ENCODE assay signal across 11 mouse cellular contexts in the genomic region with DNA sequence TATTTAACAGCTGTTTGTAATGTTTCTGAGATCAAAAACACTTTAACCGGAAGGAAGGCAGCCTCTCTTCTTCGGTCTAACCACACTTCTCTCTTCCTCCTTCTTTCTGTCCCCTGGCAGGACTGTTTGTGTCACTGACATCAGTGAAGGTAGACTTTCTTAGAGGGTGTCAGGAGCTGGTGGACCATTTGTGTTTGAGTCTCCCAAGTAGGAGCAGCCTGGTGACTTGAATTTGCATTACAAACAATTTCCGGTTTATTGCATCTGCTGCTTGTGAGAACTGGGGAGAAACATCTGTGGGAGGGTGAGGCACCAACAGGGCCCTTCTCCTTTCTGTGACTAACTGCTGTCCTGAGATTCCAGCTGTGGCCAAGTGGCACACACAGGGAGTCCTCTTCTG. TPM values are rescaled to one million over a fixed set of nuclear protein-coding genes. Genes with fewer than 3 reads are reported as not detected.
DNase-seq lines count a peak whose midpoint lies in the region; ATAC-seq and TF ChIP-seq lines count a peak whose summit lies in the region.
"Had no signal": no experiment of that assay in that cellular context is flagged by ENCODE, and none has a peak within 500 bp of the region (broad histone marks: within the 10 kb centered on the region; RNA-seq: fewer than 3 reads in every experiment).

No protein-coding gene starts in this region.

- DNase-seq in kidney, postnatal 0 days (ENCODE audit: low spot score) = peak; percentile 9
- no peak for DNase-seq in kidney, postnatal 4 days
- DNase-seq in midbrain, embryonic 14.5 days = no peak
- peak; percentile 41 for DNase-seq in thymus, postnatal 14 days
- no peak for DNase-seq in lung, postnatal 4 days
- DNase-seq in liver, embryonic 11.5 days (ENCODE audit: low spot score) = no peak
- DNase-seq in left cerebral cortex, adult 11 months (ENCODE audit: low spot score) = no peak
- DNase-seq: cerebellum, postnatal 10 days; heart, postnatal 10 days; liver, postnatal 0 days had no signal

- H3K9me3 ChIP-seq in kidney, postnatal 0 days (replicated peaks; ENCODE audit: low read length) = no peaks in the 10 kb centered on the region
- no peaks in the 10 kb centered on the region for H3K9me3 ChIP-seq in midbrain, embryonic 14.5 days (ENCODE audit: control insufficient read depth, low read length)
- no peaks in the 10 kb centered on the region for H3K9me3 ChIP-seq in liver, embryonic 11.5 days (ENCODE audit: control insufficient read depth, low read length)

- 36% methylated on average over 3 of the region's 3 CpGs for WGBS in kidney, postnatal 0 days
- 74% methylated on average over 3 of the region's 3 CpGs for WGBS in midbrain, embryonic 14.5 days
- WGBS in liver, embryonic 11.5 days = 36% methylated on average over 3 of the region's 3 CpGs

- no peak overlapping the region for H3K27ac ChIP-seq in kidney, postnatal 0 days
- no peak overlapping the region for H3K27ac ChIP-seq in midbrain, embryonic 14.5 days (replicated peaks; ENCODE audit: low read depth, low read length)
- H3K27ac ChIP-seq in liver, embryonic 11.5 days (ENCODE audit: low read depth, low read length) = no peak overlapping the region

- no peak overlapping the region for H3K4me3 ChIP-seq in kidney, postnatal 0 days (replicated peaks; ENCODE audit: low read depth, low read length)
- H3K4me3 ChIP-seq in midbrain, embryonic 14.5 days (replicated peaks; ENCODE audit: low read depth, low read length) = no peak overlapping the region
- no peak overlapping the region for H3K4me3 ChIP-seq in liver, embryonic 11.5 days (ENCODE audit: low read depth, low read length)

- H3K36me3 ChIP-seq in kidney, postnatal 0 days (ENCODE audit: insufficient read depth, low read length) = no peaks in the 10 kb centered on the region
- peaks cover 24% of the 10 kb centered on the region for H3K36me3 ChIP-seq in midbrain, embryonic 14.5 days (ENCODE audit: control insufficient read depth, insufficient read depth, low read length)
- no peaks in the 10 kb centered on the region for H3K36me3 ChIP-seq in liver, embryonic 11.5 days (ENCODE audit: control insufficient read depth, insufficient read depth, low read length)

- H3K4me1 ChIP-seq in kidney, postnatal 0 days (replicated peaks; ENCODE audit: insufficient read depth, low read length) = no peaks in the 10 kb centered on the region; the same call in 1 of the 2 replicates
- H3K4me1 ChIP-seq in midbrain, embryonic 14.5 days (ENCODE audit: control insufficient read depth, insufficient read depth, low read length) = peaks cover 13% of the 10 kb centered on the region; the same call in 1 of the 2 replicates
- H3K4me1 ChIP-seq in liver, embryonic 11.5 days (replicated peaks; ENCODE audit: control insufficient read depth, insufficient read depth, low read length) = no peaks in the 10 kb centered on the region

- H3K27me3 ChIP-seq in kidney, postnatal 0 days (ENCODE audit: insufficient read depth, low read length) = 0 out of 2 replicates have a peak, but pooled peaks cover 5% of the 10 kb centered on the region
- no peaks in the 10 kb centered on the region for H3K27me3 ChIP-seq in midbrain, embryonic 14.5 days (ENCODE audit: control insufficient read depth, insufficient read depth, low read length)
- H3K27me3 ChIP-seq in liver, embryonic 11.5 days (replicated peaks; ENCODE audit: control insufficient read depth, insufficient read depth, low read length) = peaks cover 20% of the 10 kb centered on the region

- no peak overlapping the region for H3K4me2 ChIP-seq in kidney, postnatal 0 days (ENCODE audit: low read length)
- H3K4me2 ChIP-seq in midbrain, embryonic 14.5 days (ENCODE audit: low read length) = peak overlapping the region; percentile 65
- H3K4me2 ChIP-seq in liver, embryonic 11.5 days = no peak overlapping the region

- H3K9ac ChIP-seq in kidney, postnatal 0 days (ENCODE audit: low read depth, low read length) = no peak overlapping the region
- H3K9ac ChIP-seq in midbrain, embryonic 14.5 days (replicated peaks; ENCODE audit: low read length) = no peak overlapping the region
- no peak overlapping the region for H3K9ac ChIP-seq in liver, embryonic 11.5 days (ENCODE audit: low read depth, low read length)
- H3K9ac ChIP-seq: liver, postnatal 0 days had no signal

- no peak for TF ChIP-seq CTCF in kidney, postnatal 0 days (IDR thresholded peaks at IDR 0.05; ENCODE audit: low read depth)

- ATAC-seq in kidney, postnatal 0 days (replicated peaks; ENCODE audit: low FRiP score, low read depth) = no peak
- ATAC-seq in common myeloid progenitor, adult 5-6 weeks (replicated peaks; ENCODE audit: low read depth, poor library complexity, severe bottlenecking) = peak; percentile 41; the same call in 1 of the 2 replicates
- no peak for ATAC-seq in midbrain, embryonic 14.5 days (ENCODE audit: low FRiP score, low TSS enrichment)
- ATAC-seq in liver, embryonic 11.5 days (replicated peaks; ENCODE audit: low FRiP score) = no peak
- ATAC-seq: liver, postnatal 0 days had no signal

RNA-seq across cellular contexts. Expression of a gene that starts 7.6 kb away (rescaled TPM):
- polyA plus RNA-seq in kidney, postnatal 0 days (2015; fragmentation: Nextera tagmentation; extraction: Ambion mirVana) = 16.2 and 17.8 TPM in 2 replicates
- total RNA-seq in common myeloid progenitor, adult 5-6 weeks (2017) = not detected in 2 replicates
- polyA plus RNA-seq in midbrain, embryonic 14.5 days (2014; fragmentation: Nextera tagmentation; extraction: Ambion mirVana) = 75.4 and 93.8 TPM in 2 replicates
- 4.0 and 5.0 TPM in 2 replicates for polyA plus RNA-seq in liver, embryonic 11.5 days (2014; fragmentation: Nextera tagmentation; extraction: Ambion mirVana)

Comparison
In these comparisons a context has a peak if more than half of its experiments do, and no peak if none do; other contexts are left out.
1. DNase-seq: peak in kidney, postnatal 0 days (single experiment) and thymus, postnatal 14 days (single experiment); none in kidney, postnatal 4 days (0 of 2), midbrain, embryonic 14.5 days (single experiment), lung, postnatal 4 days (0 of 2), liver, embryonic 11.5 days (single experiment) and left cerebral cortex, adult 11 months (single experiment).